Mouse (Mus musculus) heart, embryonic 15.5 days (tissue): ENCODE measurements around the gene Slc1a3. TPM values are rescaled to one million over a fixed set of nuclear protein-coding genes. Genes with fewer than 3 reads are reported as not detected.

Source experiments
- ATAC-seq: fragments of 200-750 bp; cut with Nextera tagmentation; replicated peaks from 2 replicates; pipeline ENCODE4 v1.8.0; 2017; ENCODE audit warnings: low read depth, moderate TSS enrichment; ENCODE audit not compliant: insufficient number of reproducible peaks, insufficient read depth, low FRiP score
- H3K27ac ChIP-seq: fragments of 300-500 bp; sonication (generic); 2 replicates; pipeline ENCODE4 v1.5.1; 2015; ENCODE audit warnings: mild to moderate bottlenecking, inconsistent platforms
- H3K27me3 ChIP-seq: fragments of 300-500 bp; sonication (generic); 2 replicates; pipeline ENCODE4 v1.6.1; 2015; ENCODE audit warnings: inconsistent platforms
- H3K36me3 ChIP-seq: fragments of 300-500 bp; sonication (generic); 2 replicates; pipeline ENCODE4 v1.6.1; 2015; ENCODE audit warnings: mild to moderate bottlenecking, inconsistent platforms
- H3K4me1 ChIP-seq: fragments of 300-500 bp; sonication (generic); replicated peaks from 2 replicates; pipeline ENCODE4 v1.6.1; 2015; ENCODE audit warnings: inconsistent platforms
- H3K4me2 ChIP-seq: fragments of 300-500 bp; sonication (generic); 2 replicates; pipeline ENCODE4 v1.6.1; 2015; ENCODE audit warnings: inconsistent platforms, mild to moderate bottlenecking, moderate library complexity
- H3K4me3 ChIP-seq: fragments of 300-500 bp; sonication (generic); 2 replicates; pipeline ENCODE4 v1.5.1; 2015; ENCODE audit warnings: mild to moderate bottlenecking, inconsistent platforms
- H3K9ac ChIP-seq: fragments of 300-500 bp; sonication (generic); 2 replicates; pipeline ENCODE4 v1.6.1; 2015; ENCODE audit warnings: mild to moderate bottlenecking, inconsistent platforms
- H3K9me3 ChIP-seq: fragments of 300-500 bp; sonication (generic); replicated peaks from 2 replicates; pipeline ENCODE4 v1.6.1; 2016; ENCODE audit warnings: inconsistent platforms
- WGBS: fragments of 180-500 bp; shearing (Covaris S2); methylation state at CpG from one replicate; pipeline ENCODE4 v1.1.7; 2015; ENCODE audit warnings: mixed read lengths; 5-methylcytosine and 5-hydroxymethylcytosine counted together
- polyA plus RNA-seq: library from polyadenylated mRNA; unstranded; fragments of >200 nt; fragmentation: Nextera tagmentation; extraction: Ambion mirVana; gene quantifications from 2 replicates; pipeline ENCODE4 v1.2.1, GENCODE M21; 2015

The Slc1a3 gene
- polyA plus RNA-seq, 1 experiment from 2014 or later: 9.8 TPM

DNA sequence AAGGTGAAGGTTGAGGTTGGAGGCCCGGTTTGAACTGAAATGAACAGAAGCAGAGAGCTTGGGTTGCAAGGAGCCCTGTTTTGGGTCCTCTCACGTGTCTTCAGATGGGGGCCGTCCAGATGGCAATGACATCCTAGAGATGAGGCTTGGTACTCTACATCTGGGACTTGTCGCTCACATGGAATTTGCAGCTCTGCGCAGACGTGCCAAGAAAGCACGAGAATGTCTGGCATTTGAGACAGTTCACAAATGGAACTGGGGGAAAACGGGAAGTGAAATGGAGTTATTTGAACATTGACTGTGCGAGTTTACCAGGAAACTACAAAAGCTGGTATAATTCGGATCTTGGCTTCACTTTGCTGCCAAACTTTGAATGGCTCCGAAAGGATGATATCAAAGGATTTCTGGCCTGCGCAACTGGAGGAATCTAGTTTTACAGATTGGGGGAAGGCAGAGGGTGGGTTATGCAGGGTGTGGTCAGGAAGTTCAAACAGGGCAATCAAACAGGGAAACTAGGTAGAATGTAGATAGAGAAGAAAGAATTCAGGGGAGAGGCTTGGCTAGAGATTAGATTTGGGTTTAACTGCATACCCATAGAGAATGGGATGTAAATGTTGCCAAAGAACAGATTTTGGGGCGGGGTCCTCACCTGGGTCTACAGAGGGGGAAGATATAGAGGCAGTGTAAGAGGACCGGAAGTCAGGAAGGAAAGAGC, 12.0 kb upstream of the Slc1a3 start:
- no peaks in the 10 kb centered on the region for H3K9me3 ChIP-seq
- ATAC-seq: no peak
- H3K4me1 ChIP-seq: 0 out of 2 replicates have a peak, but pooled peaks cover 7% of the 10 kb centered on the region
- no peak overlapping the region for H3K4me2 ChIP-seq
- WGBS: 60% methylated on average over 14 of the region's 14 CpGs
- no peaks in the 10 kb centered on the region for H3K27me3 ChIP-seq
- no peak overlapping the region for H3K27ac ChIP-seq
- no peak overlapping the region for H3K9ac ChIP-seq
- no peak overlapping the region for H3K4me3 ChIP-seq
- no peaks in the 10 kb centered on the region for H3K36me3 ChIP-seq

DNA sequence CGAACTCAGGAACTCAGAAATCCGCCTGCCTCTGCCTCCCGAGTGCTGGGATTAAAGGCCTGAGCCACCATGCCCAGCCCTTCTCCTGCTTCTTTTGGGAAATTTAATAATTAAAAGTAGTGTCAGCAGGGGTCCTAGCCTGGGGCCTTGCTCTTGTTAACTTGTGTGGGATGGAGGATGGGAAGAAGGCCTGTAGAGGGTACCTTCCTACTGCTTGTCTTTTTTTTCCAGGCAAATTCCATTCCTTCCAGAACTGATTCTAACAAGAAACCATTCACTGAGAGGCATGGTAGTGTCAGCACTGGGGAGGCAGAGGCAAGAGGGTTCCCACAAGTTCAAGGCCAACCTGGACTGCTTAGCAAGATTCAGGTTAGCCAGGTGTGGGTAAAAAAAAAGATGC, 11.2 kb upstream of the Slc1a3 start:
- no peak overlapping the region for H3K4me2 ChIP-seq
- ATAC-seq: no peak
- no peaks in the 10 kb centered on the region for H3K9me3 ChIP-seq
- H3K27ac ChIP-seq: no peak overlapping the region
- H3K4me1 ChIP-seq: 0 out of 2 replicates have a peak, but pooled peaks cover 7% of the 10 kb centered on the region
- 89% methylated on average over 3 of the region's 3 CpGs for WGBS
- no peaks in the 10 kb centered on the region for H3K27me3 ChIP-seq
- no peak overlapping the region for H3K4me3 ChIP-seq
- no peak overlapping the region for H3K9ac ChIP-seq
- H3K36me3 ChIP-seq: no peaks in the 10 kb centered on the region

DNA sequence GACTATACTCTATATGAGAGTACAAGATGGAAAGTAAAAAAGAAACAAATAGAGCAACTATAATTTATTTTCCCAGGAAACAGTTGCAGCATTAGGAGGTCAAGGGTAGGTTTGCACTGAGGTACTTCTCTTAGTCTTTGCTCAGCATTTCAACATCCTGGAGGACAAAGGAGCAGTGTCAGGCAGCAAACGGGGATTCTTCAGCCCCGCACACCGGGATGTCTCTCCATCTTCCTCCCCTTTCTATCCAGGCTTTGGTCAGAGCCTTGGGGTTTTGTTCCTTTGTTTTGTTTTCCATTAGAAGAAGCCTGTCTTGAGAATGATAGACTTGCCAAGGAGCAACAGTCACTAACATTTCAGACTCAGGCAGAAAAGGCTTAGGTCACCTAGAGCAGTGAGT, 10.4 kb upstream of the Slc1a3 start:
- Histone ChIP-seq H3K27me3 (no peaks in the 10 kb centered on the region), H3K36me3 (no peaks in the 10 kb centered on the region), H3K4me2 (no peak overlapping the region), H3K9ac (no peak overlapping the region), H3K4me1 (0 out of 2 replicates have a peak, but pooled peaks cover 7% of the 10 kb centered on the region), H3K27ac (no peak overlapping the region), H3K4me3 (no peak overlapping the region), H3K9me3 (no peaks in the 10 kb centered on the region)
- WGBS: 66% methylated on average over 3 of the region's 3 CpGs
- no peak for ATAC-seq

DNA sequence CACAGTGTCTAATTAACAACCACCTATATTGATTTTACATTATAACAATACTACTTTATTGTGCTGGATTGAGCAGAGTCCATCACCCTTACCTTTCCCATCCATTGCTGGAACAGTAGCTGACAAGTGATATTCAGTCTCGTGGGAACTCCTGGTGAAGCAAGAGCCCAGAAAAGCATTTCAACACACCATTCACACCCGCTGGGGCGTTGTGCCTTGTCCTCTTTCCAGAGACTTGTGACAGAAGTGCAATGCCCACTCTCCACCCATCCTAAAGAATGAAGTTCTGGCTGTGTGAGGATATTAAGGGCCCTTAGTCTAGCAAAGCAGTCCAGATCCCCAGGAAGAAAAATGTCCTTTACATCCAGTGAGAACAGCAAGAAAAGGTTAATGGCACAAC, 7.9 kb upstream of the Slc1a3 start:
- ATAC-seq: no peak
- Histone ChIP-seq H3K9ac (no peak overlapping the region), H3K27ac (no peak overlapping the region), H3K27me3 (no peaks in the 10 kb centered on the region), H3K4me3 (no peak overlapping the region), H3K36me3 (no peaks in the 10 kb centered on the region), H3K4me2 (no peak overlapping the region), H3K4me1 (0 out of 2 replicates have a peak, but pooled peaks cover 7% of the 10 kb centered on the region), H3K9me3 (no peaks in the 10 kb centered on the region)
- WGBS: 78% methylated on average over 3 of the region's 3 CpGs

GRCm38 (mm10) chr15:8717021-8717571, 6.5 kb upstream of the Slc1a3 start:
- Histone ChIP-seq H3K9ac (no peak overlapping the region), H3K27ac (no peak overlapping the region), H3K9me3 (no peaks in the 10 kb centered on the region), H3K36me3 (no peaks in the 10 kb centered on the region), H3K4me1 (no peaks in the 10 kb centered on the region), H3K4me3 (no peak overlapping the region), H3K4me2 (no peak overlapping the region), H3K27me3 (no peaks in the 10 kb centered on the region)
- 54% methylated on average over 6 of the region's 6 CpGs for WGBS
- ATAC-seq: no peak

DNA sequence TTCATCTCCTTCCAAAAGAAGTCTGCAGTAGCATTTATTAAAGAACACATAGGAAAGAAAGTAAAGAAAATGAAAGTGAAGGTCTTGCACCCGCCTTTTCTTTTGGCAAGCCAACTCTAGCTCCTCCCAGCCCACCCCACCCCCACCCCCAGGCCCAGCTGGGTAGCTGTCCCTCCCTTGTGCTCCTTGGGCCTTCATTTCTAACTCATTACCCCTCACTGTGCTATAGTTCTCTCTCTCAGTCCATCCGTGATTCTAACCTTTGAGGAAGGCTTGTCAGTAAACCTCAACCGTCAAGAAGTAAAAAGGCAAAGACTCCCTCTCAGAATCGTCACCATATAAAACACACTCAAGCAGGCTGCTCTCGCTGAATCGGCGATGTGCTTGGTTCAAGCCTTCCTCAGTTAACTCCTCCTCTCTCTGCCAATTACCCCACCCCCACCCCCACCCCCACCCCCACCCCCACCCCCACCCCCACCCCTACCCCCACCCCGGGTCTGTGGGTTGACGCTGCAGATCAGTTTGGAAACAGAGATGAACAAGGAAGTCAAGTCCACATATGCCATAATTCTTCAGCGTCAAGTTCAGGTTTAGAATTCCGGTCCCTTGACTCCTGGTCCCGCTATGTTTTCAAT, 5.9 kb upstream of the Slc1a3 start:
- ATAC-seq: no peak
- Histone ChIP-seq H3K36me3 (no peaks in the 10 kb centered on the region), H3K9me3 (no peaks in the 10 kb centered on the region), H3K4me1 (no peaks in the 10 kb centered on the region), H3K27ac (no peak overlapping the region), H3K4me2 (peak overlapping the region; percentile 38), H3K4me3 (no peak overlapping the region), H3K9ac (no peak overlapping the region), H3K27me3 (no peaks in the 10 kb centered on the region)
- whole genome bisulfite sequencing: 22% methylated on average over 12 of the region's 12 CpGs

DNA sequence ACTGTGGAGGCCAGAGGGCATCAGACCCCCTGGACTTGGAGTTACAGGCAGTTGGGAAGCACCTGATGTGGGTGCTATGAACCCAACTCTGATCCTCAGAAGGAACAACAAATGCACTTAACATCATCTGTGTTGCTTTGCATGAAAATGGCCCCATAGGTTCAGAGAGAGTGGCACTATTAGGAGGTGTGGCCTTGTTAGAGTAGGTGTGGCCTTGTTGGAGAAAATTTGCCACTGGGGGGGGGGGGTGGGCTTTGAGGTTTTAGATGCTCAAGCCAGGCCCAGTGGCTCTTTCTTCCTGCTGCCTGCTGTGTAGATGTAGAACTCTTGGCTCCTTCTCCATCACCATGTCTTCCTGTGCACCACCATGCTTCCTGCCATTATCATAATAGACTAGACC, 5.1 kb upstream of the Slc1a3 start:
- Histone ChIP-seq H3K36me3 (no peaks in the 10 kb centered on the region), H3K9ac (no peak overlapping the region), H3K4me2 (no peak overlapping the region), H3K27me3 (no peaks in the 10 kb centered on the region), H3K4me3 (no peak overlapping the region), H3K9me3 (no peaks in the 10 kb centered on the region), H3K27ac (no peak overlapping the region), H3K4me1 (0 out of 2 replicates have a peak, but pooled peaks cover 4% of the 10 kb centered on the region)
- no peak for ATAC-seq

GRCm38 (mm10) chr15:8712433-8712984, 1.9 kb upstream of the Slc1a3 start:
- Histone ChIP-seq H3K36me3 (no peaks in the 10 kb centered on the region), H3K27me3 (no peaks in the 10 kb centered on the region), H3K4me3 (no peak overlapping the region), H3K4me1 (0 out of 2 replicates have a peak, but pooled peaks cover 8% of the 10 kb centered on the region), H3K9me3 (no peaks in the 10 kb centered on the region), H3K9ac (no peak overlapping the region), H3K4me2 (no peak overlapping the region), H3K27ac (no peak overlapping the region)
- ATAC-seq: no peak
- 77% methylated on average over 2 of the region's 2 CpGs for WGBS

DNA sequence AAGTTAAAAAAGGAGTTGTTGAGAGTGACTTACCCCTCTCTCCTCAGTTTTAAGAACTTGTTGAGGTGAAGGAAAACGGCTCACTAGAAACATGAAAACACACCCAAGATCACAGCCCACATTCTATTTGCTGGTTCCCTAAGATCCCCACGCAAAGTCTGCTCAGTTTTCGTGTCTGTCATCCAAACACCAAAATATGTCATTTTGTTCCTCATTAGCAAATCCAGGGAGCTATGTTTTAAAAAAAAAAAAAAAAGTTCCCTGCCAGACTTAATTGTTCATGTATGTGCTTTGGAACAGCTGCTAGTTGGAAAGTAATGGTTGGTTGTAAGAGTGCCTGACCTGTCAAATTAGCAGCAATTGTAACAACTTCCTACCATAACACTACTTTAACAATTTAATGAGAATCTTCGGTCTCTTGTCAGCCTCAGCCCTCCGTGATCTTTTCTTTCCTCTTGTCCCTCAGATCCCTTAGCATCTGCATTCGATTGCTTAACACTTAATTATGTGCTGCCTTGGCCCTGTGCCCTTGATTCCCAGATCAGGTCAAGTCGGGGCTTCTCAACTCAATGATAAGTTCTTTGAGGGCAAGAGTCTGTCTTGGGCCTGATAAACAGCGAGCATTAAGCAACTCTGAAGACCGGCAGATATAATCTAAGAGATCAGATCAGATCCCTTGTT, 1.2 kb upstream of the Slc1a3 start:
- Histone ChIP-seq H3K4me1 (0 out of 2 replicates have a peak, but pooled peaks cover 8% of the 10 kb centered on the region), H3K4me2 (no peak overlapping the region), H3K9me3 (no peaks in the 10 kb centered on the region), H3K27me3 (no peaks in the 10 kb centered on the region), H3K9ac (no peak overlapping the region), H3K27ac (no peak overlapping the region), H3K4me3 (no peak overlapping the region), H3K36me3 (no peaks in the 10 kb centered on the region)
- 60% methylated on average over 9 of the region's 9 CpGs for WGBS
- no peak for ATAC-seq

- ATAC-seq: no peak
- Histone ChIP-seq H3K9me3 (no peaks in the 10 kb centered on the region), H3K36me3 (no peaks in the 10 kb centered on the region), H3K9ac (0 out of 2 replicates have a peak overlapping the region, but pooled peaks have one; percentile 11), H3K4me2 (peak overlapping the region; percentile 84), H3K27ac (no peak overlapping the region; the same call in 1 of the 2 replicates), H3K27me3 (no peaks in the 10 kb centered on the region), H3K4me3 (peak overlapping the region; percentile 68), H3K4me1 (0 out of 2 replicates have a peak, but pooled peaks cover 8% of the 10 kb centered on the region)
- 2% methylated on average over 11 of the region's 11 CpGs for WGBS
Observed at GRCm38 (mm10) chr15:8709578-8709977, 986 bp downstream of the Slc1a3 start.

DNA sequence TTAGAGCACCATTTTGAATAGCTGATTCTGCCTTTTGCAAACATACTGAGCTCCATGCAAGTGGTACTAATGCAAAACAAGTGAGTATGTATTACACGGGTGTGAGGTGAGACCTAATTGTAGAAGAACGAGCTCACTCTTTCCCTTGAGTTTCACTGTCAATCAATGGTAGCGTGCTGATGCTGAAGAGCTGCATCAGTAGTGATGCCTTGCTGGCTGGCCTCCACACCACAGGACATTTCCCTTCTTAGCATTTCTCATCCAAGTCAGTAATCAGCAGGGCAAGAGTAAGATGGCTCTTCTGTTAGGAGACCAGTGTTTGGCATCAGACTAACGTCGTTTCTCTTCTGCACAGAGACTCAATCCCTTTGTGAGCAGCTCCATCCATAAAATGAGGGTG, 4.0 kb downstream of the Slc1a3 start:
- no peaks in the 10 kb centered on the region for H3K27me3 ChIP-seq
- no peak overlapping the region for H3K4me2 ChIP-seq
- no peak for ATAC-seq
- H3K4me1 ChIP-seq: peaks cover 8% of the 10 kb centered on the region; the same call in 1 of the 2 replicates
- no peak overlapping the region for H3K27ac ChIP-seq
- 74% methylated on average over 5 of the region's 5 CpGs for WGBS
- no peaks in the 10 kb centered on the region for H3K9me3 ChIP-seq
- H3K36me3 ChIP-seq: no peaks in the 10 kb centered on the region
- no peak overlapping the region for H3K9ac ChIP-seq
- H3K4me3 ChIP-seq: no peak overlapping the region
